12 mouse cellular contexts compared by ENCODE assay signal in genomic region chr12:32602131-32602815, GRCm38 (mm10).
DNase-seq lines count a peak whose midpoint lies in the region; ATAC-seq and TF ChIP-seq lines count a peak whose summit lies in the region.
"Had no signal": no experiment of that assay in that cellular context is flagged by ENCODE, and none has a peak within 500 bp of the region (broad histone marks: within the 10 kb centered on the region; RNA-seq: fewer than 3 reads in every experiment).

No protein-coding gene starts in this region.

- no peaks in the 10 kb centered on the region for H3K9me3 ChIP-seq in midbrain, embryonic 16.5 days (replicated peaks; ENCODE audit: control insufficient read depth, low read length, poor library complexity, severe bottlenecking)
- H3K9me3 ChIP-seq in kidney, embryonic 14.5 days (ENCODE audit: control insufficient read depth, low read length) = no peaks in the 10 kb centered on the region
- H3K9me3 ChIP-seq: intestine, embryonic 15.5 days; midbrain, embryonic 12.5 days had no signal

- TF ChIP-seq CTCF in left cerebral cortex, adult 2 months (IDR thresholded peaks at IDR 0.05) = no peak; the same call in 1 of the 2 replicates

- no peaks in the 10 kb centered on the region for H3K4me1 ChIP-seq in midbrain, embryonic 16.5 days (ENCODE audit: control insufficient read depth, insufficient read depth, low read length)
- H3K4me1 ChIP-seq in kidney, embryonic 14.5 days (ENCODE audit: control insufficient read depth, insufficient read depth, low read length) = no peaks in the 10 kb centered on the region
- H3K4me1 ChIP-seq: intestine, embryonic 15.5 days; midbrain, embryonic 12.5 days had no signal

- H3K27ac ChIP-seq in left cerebral cortex, adult 2 months = no peak overlapping the region
- no peak overlapping the region for H3K27ac ChIP-seq in midbrain, embryonic 16.5 days (ENCODE audit: low read length)
- H3K27ac ChIP-seq in kidney, embryonic 14.5 days (ENCODE audit: low read depth, low read length) = no peak overlapping the region
- H3K27ac ChIP-seq: intestine, embryonic 15.5 days; midbrain, embryonic 12.5 days had no signal

- H3K9ac ChIP-seq in midbrain, embryonic 16.5 days (ENCODE audit: low read depth, low read length) = no peak overlapping the region
- H3K9ac ChIP-seq in kidney, embryonic 14.5 days (ENCODE audit: low read depth, low read length) = no peak overlapping the region
- H3K9ac ChIP-seq: intestine, embryonic 15.5 days; liver, postnatal 0 days; midbrain, embryonic 12.5 days had no signal

- no peak overlapping the region for H3K4me3 ChIP-seq in left cerebral cortex, adult 2 months
- H3K4me3 ChIP-seq in midbrain, embryonic 16.5 days (ENCODE audit: low read depth, low read length) = no peak overlapping the region
- no peak overlapping the region for H3K4me3 ChIP-seq in kidney, embryonic 14.5 days (ENCODE audit: low read length)
- H3K4me3 ChIP-seq: intestine, embryonic 15.5 days; midbrain, embryonic 12.5 days had no signal

- peak; percentile 98 for ATAC-seq in common myeloid progenitor, adult 5-6 weeks (replicated peaks; ENCODE audit: low read depth, poor library complexity, severe bottlenecking)
- ATAC-seq in granulocyte monocyte progenitor cell, adult 5-6 weeks (replicated peaks; ENCODE audit: poor library complexity, severe bottlenecking) = peak; percentile 35; the same call in 1 of the 2 replicates
- peak; percentile 84 for ATAC-seq in midbrain, embryonic 16.5 days
- ATAC-seq in kidney, embryonic 14.5 days (ENCODE audit: low FRiP score, low TSS enrichment) = no peak
- ATAC-seq: intestine, embryonic 15.5 days; liver, postnatal 0 days had no signal

- DNase-seq in left cerebral cortex, postnatal 36 days (ENCODE audit: low spot score in 2 of 2) = peak; percentile 6
- no peak for DNase-seq in left cerebral cortex, adult 2 months (ENCODE audit: extremely low spot score in 1 of 2, low spot score in 2 of 2)
- DNase-seq in cerebellum, adult 18-20 months = no peak
- DNase-seq: cerebellum, postnatal 14 days; gastrocnemius, postnatal 14 days; liver, postnatal 0 days had no signal

- no peaks in the 10 kb centered on the region for H3K27me3 ChIP-seq in midbrain, embryonic 16.5 days (ENCODE audit: control insufficient read depth, insufficient read depth, low read depth, low read length)
- no peaks in the 10 kb centered on the region for H3K27me3 ChIP-seq in kidney, embryonic 14.5 days (ENCODE audit: control insufficient read depth, insufficient read depth, low read length)
- H3K27me3 ChIP-seq: intestine, embryonic 15.5 days; midbrain, embryonic 12.5 days had no signal

- no peaks in the 10 kb centered on the region for H3K36me3 ChIP-seq in midbrain, embryonic 16.5 days (ENCODE audit: control insufficient read depth, insufficient read depth, low read length)
- no peaks in the 10 kb centered on the region for H3K36me3 ChIP-seq in kidney, embryonic 14.5 days (ENCODE audit: control insufficient read depth, insufficient read depth, low read length)
- H3K36me3 ChIP-seq: intestine, embryonic 15.5 days; midbrain, embryonic 12.5 days had no signal

- 76% methylated on average over 10 of the region's 10 CpGs for WGBS in midbrain, embryonic 16.5 days
- 82% methylated on average over 10 of the region's 10 CpGs for WGBS in kidney, embryonic 14.5 days

- H3K4me2 ChIP-seq in midbrain, embryonic 16.5 days (ENCODE audit: low read length) = no peak overlapping the region
- no peak overlapping the region for H3K4me2 ChIP-seq in kidney, embryonic 14.5 days (replicated peaks; ENCODE audit: low read depth, low read length)
- H3K4me2 ChIP-seq: intestine, embryonic 15.5 days; midbrain, embryonic 12.5 days had no signal

- intact Hi-C loops in left cerebral cortex, postnatal 36 days (cut with DNase I) = no loop called here
- intact Hi-C loops in left cerebral cortex, adult 2 months (cut with DNase I) = no loop called here

Comparison
In these comparisons a context has a peak if more than half of its experiments do, and no peak if none do; other contexts are left out.
1. DNase-seq: peak in left cerebral cortex, postnatal 36 days (2 of 2); none in left cerebral cortex, adult 2 months (0 of 2) and cerebellum, adult 18-20 months (0 of 2).